Mouse (Mus musculus): ENCODE measurements at regions not wholly inside any gene's neighbourhood (a gene's known extent, or its start where the extent isn't known, plus 50 kb on each side); places are given as distances from the start of the nearest gene placed in this dataset.

DNA sequence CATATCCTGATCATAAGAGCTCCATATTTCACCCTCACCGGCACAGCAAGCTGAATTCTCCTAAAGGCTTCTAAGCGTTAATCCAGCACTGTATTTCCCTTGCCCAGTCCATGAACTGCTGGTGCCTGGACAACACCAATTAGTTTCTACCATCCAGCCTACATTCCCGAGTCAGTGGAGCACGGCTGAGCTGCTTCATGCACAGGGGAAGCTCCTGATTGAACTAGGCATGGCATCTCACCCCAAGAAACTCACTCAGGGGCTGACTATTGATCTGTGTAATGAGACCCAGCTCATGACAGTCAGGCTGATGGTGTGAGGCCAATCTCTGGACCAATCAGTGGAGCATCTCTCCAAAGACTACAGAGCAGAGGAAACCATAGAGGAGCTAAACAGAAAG lies 115.4 kb downstream of the Id4 start:
- H3K27ac ChIP-seq (replicated peaks), result no peak overlapping the region
- no peak for ATAC-seq (replicated peaks)
- H3K4me1 ChIP-seq, result no peaks in the 10 kb centered on the region
- H3K4me2 ChIP-seq (replicated peaks), result no peak overlapping the region
- H3K36me3 ChIP-seq, result no peaks in the 10 kb centered on the region
- WGBS, result 55% methylated on average over 4 of the region's 4 CpGs
- H3K27me3 ChIP-seq, result no peaks in the 10 kb centered on the region
- no peak overlapping the region for H3K9ac ChIP-seq (replicated peaks)
- no peaks in the 10 kb centered on the region for H3K9me3 ChIP-seq
- H3K4me3 ChIP-seq, result no peak overlapping the region

DNA sequence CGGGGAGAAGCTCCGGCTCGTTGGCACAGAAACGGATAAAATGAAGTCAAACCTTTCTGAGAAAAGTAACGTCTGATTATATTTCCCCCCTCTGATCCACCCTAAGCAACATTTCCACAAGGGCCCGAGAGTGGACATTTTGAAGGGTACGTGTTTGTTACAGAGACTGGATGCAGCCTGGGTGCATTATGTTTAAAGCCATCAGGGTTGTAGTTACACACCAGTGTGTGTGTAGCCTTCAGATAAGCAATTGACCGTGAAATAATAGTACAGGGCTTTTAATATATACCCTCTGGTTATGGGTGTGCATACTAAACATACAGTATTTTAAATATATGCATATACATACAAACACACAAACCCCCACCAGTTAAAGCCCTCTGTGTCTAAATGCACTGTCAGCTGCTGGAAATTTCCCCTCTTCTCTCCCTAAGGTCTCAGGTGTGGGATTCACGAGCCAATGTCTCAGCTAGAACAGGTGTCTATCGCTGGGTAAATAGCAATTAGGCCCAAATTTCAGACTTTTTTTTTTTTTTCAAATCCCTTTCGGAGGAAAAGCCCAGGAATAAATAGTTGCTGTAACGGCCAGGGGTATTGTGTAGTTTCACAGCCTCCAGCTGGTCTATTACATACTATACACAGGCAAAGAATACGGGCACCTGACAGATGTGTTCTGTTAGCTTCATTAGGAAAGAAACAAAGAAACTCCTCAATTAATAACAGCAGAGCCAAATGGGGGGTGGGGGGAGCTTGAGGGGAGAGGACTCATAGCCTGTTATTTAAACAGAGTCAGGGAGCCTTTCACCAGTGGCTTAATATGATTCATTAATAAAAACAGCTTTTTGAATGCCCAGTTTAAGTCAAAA lies 122.8 kb downstream of the Id4 start:
- ATAC-seq (replicated peaks), result peak; percentile 91
- Histone ChIP-seq H3K36me3 (no peaks in the 10 kb centered on the region), H3K27me3 (no peaks in the 10 kb centered on the region), H3K4me1 (peaks cover 20% of the 10 kb centered on the region), H3K9ac (replicated peaks) (no peak overlapping the region), H3K9me3 (no peaks in the 10 kb centered on the region), H3K4me3 (no peak overlapping the region), H3K27ac (replicated peaks) (peak overlapping the region; percentile 77), H3K4me2 (replicated peaks) (peak overlapping the region; percentile 5)
- WGBS, result 20% methylated on average over 13 of the region's 13 CpGs

DNA sequence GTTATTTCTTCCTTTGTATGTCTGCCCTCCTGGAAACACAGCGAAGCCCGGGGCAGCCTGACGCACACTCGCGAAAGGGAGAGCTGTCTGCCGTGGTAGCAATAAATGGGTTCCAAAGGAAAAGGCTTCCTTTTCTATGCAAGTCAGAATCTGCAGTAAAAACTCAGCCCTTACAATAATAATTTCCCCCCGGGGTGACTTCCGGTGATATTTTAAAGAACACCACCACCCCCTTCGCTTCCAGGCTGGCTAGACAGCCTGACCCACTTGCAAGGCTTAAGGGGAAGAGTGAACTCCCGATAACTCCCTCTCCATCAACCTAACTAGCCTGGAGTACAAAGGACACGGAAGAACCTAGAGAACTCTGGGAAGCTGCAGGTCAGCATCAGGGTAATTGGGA lies 123.9 kb downstream of the Id4 start:
- no peak for ATAC-seq (replicated peaks)
- Histone ChIP-seq H3K27ac (replicated peaks) (peak overlapping the region; percentile 77), H3K4me1 (peaks cover 20% of the 10 kb centered on the region), H3K4me2 (replicated peaks) (peak overlapping the region; percentile 4; the same call in 1 of the 2 replicates), H3K9me3 (no peaks in the 10 kb centered on the region), H3K4me3 (no peak overlapping the region), H3K27me3 (no peaks in the 10 kb centered on the region), H3K36me3 (no peaks in the 10 kb centered on the region), H3K9ac (replicated peaks) (no peak overlapping the region)
- 33% methylated on average over 11 of the region's 11 CpGs for WGBS

DNA sequence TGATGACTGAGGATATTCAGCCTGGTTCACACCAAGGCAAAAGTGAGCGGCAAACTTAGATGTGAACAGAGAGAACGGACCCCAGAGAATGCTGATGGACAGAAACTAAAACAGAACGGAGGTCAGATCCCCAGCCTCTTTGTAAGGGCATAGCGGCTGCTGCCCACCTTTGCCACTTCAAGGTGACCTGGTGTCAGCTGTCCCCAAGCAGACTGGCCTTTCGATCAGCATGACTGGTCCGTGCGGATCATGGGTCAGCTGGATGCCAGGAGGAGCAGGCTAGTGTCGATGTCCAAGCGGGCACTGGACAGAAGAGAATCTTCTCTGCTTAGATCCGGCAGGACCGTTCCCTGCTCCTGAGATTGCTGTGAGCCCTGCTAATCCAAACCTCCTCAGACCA lies 122.1 kb downstream of the Zfp169 start:
- H3K4me3 ChIP-seq, result no peak overlapping the region
- ATAC-seq (replicated peaks), result no peak
- no peaks in the 10 kb centered on the region for H3K9me3 ChIP-seq
- no peaks in the 10 kb centered on the region for H3K36me3 ChIP-seq
- H3K9ac ChIP-seq (replicated peaks), result no peak overlapping the region
- H3K4me2 ChIP-seq (replicated peaks), result no peak overlapping the region
- WGBS, result 92% methylated on average over 11 of the region's 11 CpGs
- H3K4me1 ChIP-seq, result peaks cover 3% of the 10 kb centered on the region; the same call in 1 of the 2 replicates
- no peaks in the 10 kb centered on the region for H3K27me3 ChIP-seq
- peak overlapping the region; percentile 44; the same call in 1 of the 2 replicates for H3K27ac ChIP-seq (replicated peaks)

DNA sequence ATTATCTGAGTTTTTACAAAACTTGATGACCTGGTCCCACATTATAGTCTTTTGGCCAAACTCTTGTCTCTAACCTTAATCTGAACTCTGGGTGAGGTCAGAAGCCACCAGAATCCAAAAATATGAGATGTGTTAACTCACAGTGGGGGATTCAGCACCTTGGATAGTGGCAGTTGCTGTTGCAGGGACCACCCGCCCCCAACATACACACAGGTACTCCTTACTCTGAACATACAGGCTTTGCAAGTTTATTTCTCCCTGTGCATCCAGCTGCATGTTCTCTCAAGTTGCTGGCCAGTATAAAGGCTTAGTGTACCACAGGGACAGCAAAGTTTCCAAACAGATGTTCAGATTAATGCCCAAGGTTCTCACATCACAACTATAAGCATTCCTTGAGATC lies 115.5 kb downstream of the Zfp169 start:
- Histone ChIP-seq H3K27ac (replicated peaks) (no peak overlapping the region), H3K27me3 (no peaks in the 10 kb centered on the region), H3K4me2 (replicated peaks) (no peak overlapping the region), H3K9ac (replicated peaks) (no peak overlapping the region), H3K9me3 (no peaks in the 10 kb centered on the region), H3K4me1 (0 out of 2 replicates have a peak, but pooled peaks cover 4% of the 10 kb centered on the region), H3K4me3 (no peak overlapping the region), H3K36me3 (no peaks in the 10 kb centered on the region)
- 13% methylated on average over 1 of the region's 1 CpGs for WGBS
- no peak for ATAC-seq (replicated peaks)

DNA sequence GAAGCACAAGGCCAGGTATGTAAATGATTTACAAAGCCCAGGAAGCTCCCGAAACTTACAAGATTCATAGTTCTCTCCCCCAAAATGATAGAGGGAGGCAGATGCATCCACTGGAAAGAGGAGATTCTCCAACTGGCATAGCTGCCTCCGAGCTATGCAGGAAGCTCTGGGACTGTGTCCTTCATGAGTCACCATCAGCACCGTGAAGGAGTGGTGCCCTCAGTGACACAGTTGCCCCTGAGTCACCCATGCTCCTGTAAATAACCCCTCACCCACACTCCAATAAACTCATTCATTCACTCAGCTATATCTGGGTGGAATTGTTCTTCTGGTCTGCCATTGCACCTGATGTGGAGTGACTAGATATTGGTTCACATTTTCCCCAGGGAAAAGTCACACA lies 114.6 kb downstream of the Zfp169 start:
- Histone ChIP-seq H3K27me3 (no peaks in the 10 kb centered on the region), H3K4me2 (replicated peaks) (no peak overlapping the region), H3K9me3 (no peaks in the 10 kb centered on the region), H3K36me3 (no peaks in the 10 kb centered on the region), H3K4me1 (0 out of 2 replicates have a peak, but pooled peaks cover 4% of the 10 kb centered on the region), H3K27ac (replicated peaks) (no peak overlapping the region), H3K4me3 (no peak overlapping the region), H3K9ac (replicated peaks) (no peak overlapping the region)
- WGBS, result 87% methylated on average over 3 of the region's 3 CpGs
- ATAC-seq (replicated peaks), result no peak

DNA sequence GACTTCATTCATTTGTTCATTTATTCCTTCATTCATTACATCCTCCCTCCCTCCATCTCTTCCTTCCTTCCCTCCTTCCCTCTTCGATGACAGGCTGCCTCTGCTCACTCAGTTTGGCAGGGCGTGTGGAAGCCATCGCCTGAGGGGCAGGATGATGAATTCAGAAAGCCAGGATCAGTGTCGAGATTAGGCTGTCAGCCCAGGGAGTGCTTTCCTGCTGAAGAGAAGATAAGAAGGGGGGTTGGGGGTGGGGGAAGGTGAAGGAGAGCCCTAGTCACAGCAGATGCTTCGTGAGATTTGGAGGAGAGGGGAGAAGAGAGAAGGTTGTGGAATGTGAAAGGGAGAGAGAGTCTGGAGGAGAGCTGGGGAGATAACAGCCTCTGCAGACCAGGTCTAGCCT lies 110.9 kb downstream of the Zfp169 start:
- H3K27ac ChIP-seq (replicated peaks), result no peak overlapping the region
- no peaks in the 10 kb centered on the region for H3K27me3 ChIP-seq
- no peaks in the 10 kb centered on the region for H3K36me3 ChIP-seq
- 18% methylated on average over 5 of the region's 5 CpGs for WGBS
- no peak overlapping the region for H3K4me3 ChIP-seq
- H3K9ac ChIP-seq (replicated peaks), result no peak overlapping the region
- H3K9me3 ChIP-seq, result no peaks in the 10 kb centered on the region
- H3K4me2 ChIP-seq (replicated peaks), result no peak overlapping the region
- no peak for ATAC-seq (replicated peaks)
- H3K4me1 ChIP-seq, result 0 out of 2 replicates have a peak, but pooled peaks cover 4% of the 10 kb centered on the region

DNA sequence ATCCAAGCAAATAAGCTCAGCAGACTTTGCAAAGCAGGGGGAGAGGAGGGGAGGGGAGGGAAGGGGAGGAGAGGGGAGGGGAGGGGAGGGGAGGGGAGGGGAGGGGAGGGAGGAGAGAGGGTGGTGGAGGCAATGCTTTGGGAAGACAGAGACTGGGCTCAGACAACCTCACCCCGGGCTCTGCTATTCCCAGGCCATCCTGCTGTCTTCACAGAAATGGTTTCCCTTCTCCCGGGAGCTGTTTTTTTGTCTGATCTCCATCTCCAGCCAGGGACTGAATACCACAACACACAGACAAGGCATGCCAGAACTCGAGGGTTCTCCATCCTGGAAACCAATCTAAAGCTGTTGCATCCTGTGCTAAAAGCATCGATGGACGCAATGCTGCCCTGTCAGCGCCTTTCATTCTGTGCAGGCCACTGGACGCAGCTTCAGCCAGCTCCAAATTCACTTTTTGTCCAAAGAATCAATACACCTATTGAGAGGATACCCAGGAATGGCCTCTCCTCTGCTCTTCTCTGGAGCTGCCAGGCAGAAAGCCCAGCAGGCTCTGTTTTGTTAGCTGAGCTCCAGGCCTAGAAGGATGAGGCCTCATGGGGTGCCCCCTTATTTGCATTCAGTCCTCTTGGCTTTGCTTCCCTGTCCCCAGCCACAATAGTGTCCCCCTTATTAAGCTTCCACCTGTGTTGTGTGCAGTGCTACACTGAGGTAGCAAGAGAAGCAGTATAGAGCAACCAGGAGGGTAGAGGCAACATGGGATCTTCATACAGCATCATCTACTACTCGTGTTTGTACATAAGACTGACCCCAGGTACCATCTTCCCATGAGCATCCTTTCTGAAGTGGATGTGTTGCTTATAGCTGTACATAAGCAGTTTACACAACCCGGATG lies 90.6 kb downstream of the Zfp169 start:
- 25% methylated on average over 9 of the region's 9 CpGs for WGBS
- Histone ChIP-seq H3K27ac (replicated peaks) (no peak overlapping the region), H3K4me2 (replicated peaks) (no peak overlapping the region), H3K27me3 (no peaks in the 10 kb centered on the region), H3K4me1 (peaks cover 7% of the 10 kb centered on the region), H3K9me3 (no peaks in the 10 kb centered on the region), H3K9ac (replicated peaks) (no peak overlapping the region), H3K36me3 (no peaks in the 10 kb centered on the region), H3K4me3 (no peak overlapping the region)
- ATAC-seq (replicated peaks), result 0 out of 2 replicates have a peak, but pooled peaks have one; percentile 48

DNA sequence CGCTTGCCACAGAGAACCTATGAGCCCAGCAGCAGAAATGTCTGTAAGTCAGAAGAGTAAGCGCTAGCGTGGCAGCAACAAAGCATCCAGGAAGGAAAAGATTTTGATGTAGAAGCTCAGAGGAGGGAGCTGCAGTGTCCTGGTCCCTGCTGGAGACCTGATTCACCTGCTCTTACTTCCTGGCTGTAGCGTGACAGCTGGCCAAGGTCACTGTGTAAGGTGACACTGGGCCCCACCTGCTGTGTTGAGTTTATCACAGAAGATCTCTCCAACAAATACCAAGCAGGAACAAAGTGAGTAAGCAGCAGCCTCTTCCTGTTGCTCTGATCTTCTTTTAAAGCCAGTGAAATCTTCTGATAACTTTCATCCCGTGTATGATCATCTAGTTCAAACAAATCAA lies 86.4 kb downstream of the Zfp169 start:
- no peak overlapping the region for H3K27ac ChIP-seq (replicated peaks)
- no peaks in the 10 kb centered on the region for H3K9me3 ChIP-seq
- H3K27me3 ChIP-seq, result no peaks in the 10 kb centered on the region
- 87% methylated on average over 5 of the region's 5 CpGs for WGBS
- ATAC-seq (replicated peaks), result no peak
- H3K4me2 ChIP-seq (replicated peaks), result no peak overlapping the region
- no peak overlapping the region for H3K4me3 ChIP-seq
- no peak overlapping the region for H3K9ac ChIP-seq (replicated peaks)
- H3K4me1 ChIP-seq, result peaks cover 7% of the 10 kb centered on the region
- H3K36me3 ChIP-seq, result no peaks in the 10 kb centered on the region

DNA sequence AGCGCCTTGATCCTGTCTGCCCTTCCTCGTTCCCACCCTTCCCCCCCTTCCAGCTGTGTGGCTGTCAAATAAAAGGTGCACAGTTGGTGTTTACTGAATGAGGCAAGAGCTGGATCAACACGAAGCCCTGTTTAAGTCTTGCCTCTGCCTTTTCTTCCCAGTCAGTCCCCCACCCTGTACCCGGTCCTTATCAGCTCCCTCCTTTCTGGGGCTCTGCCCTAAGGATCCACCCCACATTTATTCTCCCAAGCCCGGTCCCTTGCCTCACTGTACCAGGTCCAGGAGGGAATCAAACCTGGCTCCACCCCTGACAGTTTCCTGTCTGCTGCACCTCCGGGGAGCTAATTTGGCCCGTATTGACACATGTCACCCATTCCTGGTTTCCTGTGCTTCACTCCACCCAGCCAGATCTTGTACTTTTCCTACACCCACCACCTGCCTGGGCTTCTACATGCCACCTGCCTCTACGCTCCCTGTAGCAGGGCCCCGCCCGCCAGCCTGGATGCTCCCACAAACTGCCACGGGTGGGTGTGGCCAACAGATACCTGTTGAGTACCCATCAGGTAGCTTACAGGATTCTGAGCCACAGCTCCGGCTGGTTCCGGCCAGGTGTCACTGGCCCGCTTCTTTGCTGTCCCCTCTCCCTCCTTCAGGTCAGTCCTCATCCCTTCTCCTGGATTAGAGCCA lies 76.4 kb downstream of the Zfp169 start:
- WGBS, result 72% methylated on average over 14 of the region's 14 CpGs
- Histone ChIP-seq H3K27me3 (no peaks in the 10 kb centered on the region), H3K4me1 (no peaks in the 10 kb centered on the region), H3K4me3 (no peak overlapping the region), H3K9me3 (no peaks in the 10 kb centered on the region), H3K27ac (replicated peaks) (no peak overlapping the region), H3K9ac (replicated peaks) (no peak overlapping the region), H3K36me3 (no peaks in the 10 kb centered on the region), H3K4me2 (replicated peaks) (no peak overlapping the region)
- no peak for ATAC-seq (replicated peaks)

All from forebrain, embryonic 15.5 days (tissue).